Mouse (Mus musculus) MEL (cell line): ENCODE results near the gene Fam160a1. TPM values are rescaled to one million over a fixed set of nuclear protein-coding genes. Genes with fewer than 3 reads are reported as not detected.

Experiments
- DNase-seq: peaks from one replicate; pipeline ENCODE4 v3.0.0; 2011; ENCODE audit warnings: low read depth, low spot score
- H3K27ac ChIP-seq: 2 replicates; pipeline ENCODE4 v1.5.1; 2012; ENCODE audit warnings: low read depth, mild to moderate bottlenecking, control low read depth, low read length, moderate library complexity; ENCODE audit not compliant: control insufficient read depth
- H3K27me3 ChIP-seq, 2 experiments: fragments of 150-350 bp in 1 of 2; sonication (generic) in 1 of 2; 2 replicates each; pipeline ENCODE4 v1.6.1; 2012; ENCODE audit warnings: low read length in 2 of 2, mild to moderate bottlenecking in 2 of 2, improper control_type of control experiment in 1 of 2, moderate library complexity in 1 of 2; ENCODE audit not compliant: insufficient read depth in 2 of 2, control insufficient read depth in 1 of 2
- H3K36me3 ChIP-seq, 2 experiments: 2 replicates each; pipeline ENCODE4 v1.6.1; 2012 to 2014; ENCODE audit warnings: low read length in 2 of 2, improper control_type of control experiment in 1 of 2, inconsistent platforms in 1 of 2, mild to moderate bottlenecking in 1 of 2; ENCODE audit not compliant: insufficient read depth in 2 of 2, control insufficient read depth in 1 of 2
- H3K4me1 ChIP-seq, 2 experiments: fragments of 150-350 bp in 1 of 2; sonication (generic) in 1 of 2; 2 replicates each; pipeline ENCODE4 v1.6.1; 2012; ENCODE audit warnings: low read length in 2 of 2, improper control_type of control experiment in 1 of 2, mild to moderate bottlenecking in 1 of 2; ENCODE audit not compliant: insufficient read depth in 2 of 2, control insufficient read depth in 1 of 2
- H3K4me3 ChIP-seq, 2 experiments: fragments of 150-350 bp in 1 of 2; sonication (generic) in 1 of 2; 2 replicates each; pipeline ENCODE4 v1.5.1; 2012; ENCODE audit warnings: low read depth in 2 of 2, low read length in 2 of 2, mild to moderate bottlenecking in 2 of 2, moderate library complexity in 2 of 2, control low read depth in 1 of 2, improper control_type of control experiment in 1 of 2; ENCODE audit not compliant: control insufficient read depth in 1 of 2, insufficient read depth in 1 of 2
- H3K79me2 ChIP-seq: 2 replicates; pipeline ENCODE4 v1.6.1; 2012; ENCODE audit warnings: mild to moderate bottlenecking, low read length, moderate library complexity; ENCODE audit not compliant: control insufficient read depth, poor library complexity, insufficient read depth
- H3K9ac ChIP-seq: 2 replicates; pipeline ENCODE4 v1.6.1; 2012; ENCODE audit warnings: low read depth, mild to moderate bottlenecking, control low read depth, low read length, moderate library complexity; ENCODE audit not compliant: control insufficient read depth, poor library complexity, severe bottlenecking
- H3K9me3 ChIP-seq: fragments of 150-350 bp; sonication (generic); replicated peaks from 2 replicates; pipeline ENCODE4 v1.6.1; 2012; ENCODE audit warnings: mild to moderate bottlenecking, low read length, improper control_type of control experiment, moderate library complexity; ENCODE audit not compliant: insufficient read depth
- CHD1 ChIP-seq: IDR thresholded peaks from 2 replicates; pipeline ENCODE4 v1.6.1; 2012; ENCODE audit warnings: low read depth, mild to moderate bottlenecking, inconsistent platforms, low read length, improper control_type of control experiment
- CHD2 ChIP-seq: IDR thresholded peaks from 2 replicates; pipeline ENCODE4 v1.6.1; 2011; ENCODE audit warnings: low read length, improper control_type of control experiment
- CTCF ChIP-seq, 3 experiments: IDR thresholded peaks in 2 of 3; conservative IDR thresholded peaks in 1 of 3; 2 replicates each; pipeline ENCODE4 v1.5.1; 2011 to 2012; ENCODE audit warnings: low read length in 3 of 3, low read depth in 2 of 3, mild to moderate bottlenecking in 2 of 3, improper control_type of control experiment in 1 of 3, inconsistent platforms in 1 of 3, mixed read lengths in 1 of 3, moderate library complexity in 1 of 3; ENCODE audit not compliant: control insufficient read depth in 1 of 3, insufficient read depth in 1 of 3, poor library complexity in 1 of 3, severe bottlenecking in 1 of 3
- E2F4 ChIP-seq: IDR thresholded peaks from 2 replicates; pipeline ENCODE4 v1.6.1; 2011; ENCODE audit warnings: low read depth, low read length, improper control_type of control experiment, borderline replicate concordance
- ETS1 ChIP-seq: IDR thresholded peaks from 2 replicates; pipeline ENCODE4 v1.6.1; 2012; ENCODE audit warnings: low read depth, mild to moderate bottlenecking, inconsistent platforms, low read length, improper control_type of control experiment, moderate library complexity
- GABPA ChIP-seq: IDR thresholded peaks from 2 replicates; pipeline ENCODE4 v1.6.1; 2012; ENCODE audit warnings: low read depth, mild to moderate bottlenecking, inconsistent platforms, low read length, improper control_type of control experiment, moderate library complexity
- HCFC1 ChIP-seq: IDR thresholded peaks from 2 replicates; pipeline ENCODE4 v1.6.1; 2012; ENCODE audit warnings: low read depth, mild to moderate bottlenecking, inconsistent platforms, low read length, improper control_type of control experiment, moderate library complexity
- JUND ChIP-seq: IDR thresholded peaks from 2 replicates; pipeline ENCODE4 v1.6.1; 2011; ENCODE audit warnings: low read depth, mild to moderate bottlenecking, improper control_type of control experiment, low read length
- KAT2A ChIP-seq: conservative IDR thresholded peaks from 2 replicates; pipeline ENCODE4 v1.6.1; 2012; ENCODE audit warnings: low read depth, low read length, improper control_type of control experiment, inconsistent platforms
- MAZ ChIP-seq: IDR thresholded peaks from 2 replicates; pipeline ENCODE4 v1.6.1; 2012; ENCODE audit warnings: low read depth, mild to moderate bottlenecking, inconsistent platforms, low read length, improper control_type of control experiment
- MXI1 ChIP-seq: IDR thresholded peaks from 2 replicates; pipeline ENCODE4 v1.6.1; 2011; ENCODE audit warnings: mild to moderate bottlenecking, low read depth, low read length, improper control_type of control experiment
- MYB ChIP-seq: IDR thresholded peaks from 2 replicates; pipeline ENCODE4 v1.6.1; 2011; ENCODE audit warnings: mild to moderate bottlenecking, low read depth, low read length, improper control_type of control experiment
- NELFE ChIP-seq: IDR thresholded peaks from 2 replicates; pipeline ENCODE4 v1.6.1; 2011; ENCODE audit warnings: low read depth, low read length, improper control_type of control experiment
- NRF1 ChIP-seq: IDR thresholded peaks from 2 replicates; pipeline ENCODE4 v1.6.1; 2014; ENCODE audit warnings: low read depth, mild to moderate bottlenecking, inconsistent platforms, low read length, improper control_type of control experiment, moderate library complexity; ENCODE audit not compliant: poor library complexity, insufficient read depth, severe bottlenecking
- SIN3A ChIP-seq: IDR thresholded peaks from 2 replicates; pipeline ENCODE4 v1.6.1; 2012; ENCODE audit warnings: low read length, improper control_type of control experiment, inconsistent platforms
- TCF12 ChIP-seq: IDR thresholded peaks from 2 replicates; pipeline ENCODE4 v1.6.1; 2014; ENCODE audit warnings: low read depth, mild to moderate bottlenecking, inconsistent platforms, low read length, improper control_type of control experiment, moderate library complexity
- UBTF ChIP-seq: IDR thresholded peaks from 2 replicates; pipeline ENCODE4 v1.6.1; 2012; ENCODE audit warnings: low read depth, mild to moderate bottlenecking, inconsistent platforms, low read length, improper control_type of control experiment, moderate library complexity, borderline replicate concordance; ENCODE audit not compliant: insufficient read depth
- USF1 ChIP-seq: IDR thresholded peaks from 2 replicates; pipeline ENCODE4 v1.6.1; 2014; ENCODE audit warnings: low read depth, mild to moderate bottlenecking, inconsistent platforms, low read length, improper control_type of control experiment, moderate library complexity
- ZNF384 ChIP-seq: IDR thresholded peaks from 2 replicates; pipeline ENCODE4 v1.6.1; 2012; ENCODE audit warnings: low read depth, mild to moderate bottlenecking, inconsistent platforms, low read length, improper control_type of control experiment
- polyA plus RNA-seq, 2 experiments: library from polyadenylated mRNA; stranded (reverse) in 1 of 2; unstranded in 1 of 2; fragments of >175 nt in 1 of 2; fragments of >200 nt in 1 of 2; gene quantifications; 2 replicates each; pipeline versions ENCODE4 v1.2.1 to v1.2.4; 2012; ENCODE audit warnings: low replicate concordance in 2 of 2, low read depth in 1 of 2; ENCODE audit not compliant: insufficient read length in 2 of 2, insufficient read depth in 1 of 2, missing spikeins in 1 of 2
- total RNA-seq: library from RNA; depleted of rRNA; stranded (reverse); fragments of 300-350 nt; gene quantifications from 2 replicates; pipeline ENCODE4 v1.2.3, GENCODE M21; 2012

Gene Fam160a1
- total and polyA plus RNA-seq, 3 experiments, result not detected

DNA sequence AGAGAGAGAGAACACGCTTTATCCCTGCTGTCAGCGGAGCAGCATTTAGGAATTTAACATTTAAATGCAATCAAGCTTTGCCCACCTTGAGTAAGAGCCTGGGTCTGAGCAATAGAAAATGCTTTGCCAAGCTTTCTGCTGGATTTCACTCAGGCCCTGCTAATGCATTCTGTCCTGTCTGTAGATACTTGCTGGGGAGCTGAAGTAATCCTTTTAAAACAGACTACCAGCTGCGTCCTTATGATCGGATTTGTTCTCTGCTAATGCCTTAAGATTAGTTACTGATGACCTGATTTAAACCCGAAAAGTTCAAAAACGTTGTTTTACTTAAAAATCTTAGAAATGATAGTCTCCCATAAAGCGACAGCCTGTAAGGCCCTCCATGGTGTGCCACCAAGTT lies 136.0 kb downstream of the Fam160a1 start:
- peaks cover 0 to 2% of the 10 kb centered on the region in 2 experiments; a peak in 2 of 4 replicates for H3K27me3 ChIP-seq
- DNase-seq, result no peak
- H3K36me3 ChIP-seq, result no peaks in the 10 kb centered on the region
- H3K27ac ChIP-seq, result no peak overlapping the region
- H3K4me1 ChIP-seq, result no peaks in the 10 kb centered on the region
- no peak overlapping the region for H3K9ac ChIP-seq
- no peak overlapping the region for H3K4me3 ChIP-seq
- H3K79me2 ChIP-seq, result no peaks in the 10 kb centered on the region
- H3K9me3 ChIP-seq, result no peaks in the 10 kb centered on the region
- TF ChIP-seq CHD1, result no peak
- TF ChIP-seq MYB, result no peak
- TF ChIP-seq CTCF (IDR thresholded peaks at IDR 0.05 in 2 of 3, conservative IDR thresholded peaks at IDR 0.05 in 1 of 3; ENCODE audit: control insufficient read depth in 1 of 3, insufficient read depth in 1 of 3, low read depth in 2 of 3, low read length in 3 of 3, poor library complexity in 1 of 3, severe bottlenecking in 1 of 3), result no peak
- no peak for TF ChIP-seq NELFE
- TF ChIP-seq JUND, result no peak
- TF ChIP-seq UBTF, result no peak
- no peak for TF ChIP-seq MXI1
- no peak for TF ChIP-seq TCF12
- no peak for TF ChIP-seq NRF1
- no peak for TF ChIP-seq USF1
- no peak for TF ChIP-seq KAT2A
- no peak for TF ChIP-seq ZNF384
- TF ChIP-seq GABPA, result no peak
- TF ChIP-seq MAZ, result no peak
- no peak for TF ChIP-seq CHD2
- no peak for TF ChIP-seq E2F4
- TF ChIP-seq, all 39 proteins: peak for 0

DNA sequence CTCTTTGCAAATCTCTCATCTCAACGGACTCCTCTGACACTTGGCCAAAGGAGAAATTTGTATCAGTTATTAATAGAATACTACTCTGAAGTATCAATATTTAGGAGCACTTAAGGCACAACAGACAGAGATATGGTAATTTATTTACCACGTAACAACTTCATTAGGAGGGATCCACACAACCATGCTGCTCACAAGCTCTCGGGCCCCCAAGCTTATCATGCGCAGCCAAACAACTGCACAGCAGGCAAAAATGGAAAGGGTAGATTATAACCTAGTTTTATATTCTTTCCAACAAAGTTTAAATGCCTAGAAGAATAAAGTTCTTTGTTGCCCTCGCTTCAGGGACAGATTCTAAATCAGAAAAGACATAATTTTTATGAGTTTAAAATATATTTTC lies 137.1 kb downstream of the Fam160a1 start:
- no peak for TF ChIP-seq HCFC1
- TF ChIP-seq SIN3A, result no peak
- TF ChIP-seq ETS1, result no peak
- no peak overlapping the region for H3K9ac ChIP-seq
- no peak overlapping the region for H3K4me3 ChIP-seq
- no peaks in the 10 kb centered on the region for H3K36me3 ChIP-seq
- peaks cover 0 to 2% of the 10 kb centered on the region in 2 experiments; a peak in 2 of 4 replicates for H3K27me3 ChIP-seq
- no peaks in the 10 kb centered on the region for H3K4me1 ChIP-seq
- DNase-seq, result no peak
- no peaks in the 10 kb centered on the region for H3K79me2 ChIP-seq
- no peak overlapping the region for H3K27ac ChIP-seq
- H3K9me3 ChIP-seq, result no peaks in the 10 kb centered on the region
